Mouse (Mus musculus) thymus, postnatal 36 days (tissue): ENCODE data around the gene Ankle1.

Experiments
- DNase-seq, 2 experiments: peaks; one replicate each; pipeline ENCODE4 v3.0.0; 2022; ENCODE audit warnings: mixed read lengths in 2 of 2

Ankle1 gene

DNA sequence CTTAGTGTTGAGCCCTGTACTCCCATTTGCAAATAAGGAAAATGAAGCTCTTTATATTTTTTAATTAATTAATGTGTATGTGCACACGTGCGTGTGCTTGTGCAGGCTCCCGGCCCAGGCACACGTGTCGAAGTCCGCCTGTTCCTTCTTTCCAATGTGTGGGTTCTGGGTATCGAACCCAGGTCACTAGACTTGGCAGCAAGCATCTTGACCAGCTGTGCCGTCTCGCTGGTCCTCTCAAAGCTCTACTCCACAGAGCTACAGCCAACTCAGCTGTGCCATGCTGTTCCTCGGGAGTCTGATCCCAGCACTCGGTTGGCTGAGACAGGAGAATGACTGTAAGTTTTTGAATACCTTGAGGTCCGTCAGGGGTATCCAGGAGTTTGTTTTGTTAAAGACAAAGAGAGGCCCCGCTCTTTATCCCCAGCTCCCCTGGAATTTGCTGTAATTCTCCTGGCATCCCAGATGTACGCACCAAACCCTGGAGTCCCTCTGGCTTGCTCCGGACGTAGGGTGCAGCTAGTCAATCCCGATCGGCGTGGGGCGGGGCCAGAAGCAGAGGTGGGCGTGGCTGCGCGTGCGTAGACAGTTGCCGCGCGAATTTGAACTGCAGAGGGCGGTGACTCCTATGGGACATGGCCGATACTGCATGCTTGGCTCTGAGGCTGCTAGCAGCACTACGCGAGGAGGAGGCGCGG is at the start of gene Ankle1:
Gene Ankle1, plus strand, starts transcription at position 610 of the 698 bp plus-strand sequence.
- peak; percentile 96 to 98 for DNase-seq

DNA sequence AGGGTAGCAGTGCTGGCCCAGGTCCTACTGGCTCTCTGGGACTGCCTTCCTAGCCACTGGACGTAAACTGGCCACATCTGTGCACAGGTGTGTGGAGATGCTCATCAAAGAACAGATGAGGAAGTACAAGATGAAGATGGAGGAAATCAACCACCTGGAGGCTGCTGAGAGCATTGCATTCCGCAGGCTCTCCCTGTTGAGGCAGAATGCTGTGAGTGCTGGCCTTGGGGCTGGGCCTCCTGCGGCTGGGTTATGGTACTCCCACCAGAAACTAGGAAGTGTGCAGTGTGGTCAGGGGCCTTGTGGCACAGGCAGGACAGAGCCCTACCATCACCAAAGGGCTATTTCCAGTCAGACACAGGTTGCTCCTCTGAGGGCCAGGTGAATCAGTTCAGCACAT is 47.8 kb upstream of the Ankle1 start:
- DNase-seq, result no peak

DNA sequence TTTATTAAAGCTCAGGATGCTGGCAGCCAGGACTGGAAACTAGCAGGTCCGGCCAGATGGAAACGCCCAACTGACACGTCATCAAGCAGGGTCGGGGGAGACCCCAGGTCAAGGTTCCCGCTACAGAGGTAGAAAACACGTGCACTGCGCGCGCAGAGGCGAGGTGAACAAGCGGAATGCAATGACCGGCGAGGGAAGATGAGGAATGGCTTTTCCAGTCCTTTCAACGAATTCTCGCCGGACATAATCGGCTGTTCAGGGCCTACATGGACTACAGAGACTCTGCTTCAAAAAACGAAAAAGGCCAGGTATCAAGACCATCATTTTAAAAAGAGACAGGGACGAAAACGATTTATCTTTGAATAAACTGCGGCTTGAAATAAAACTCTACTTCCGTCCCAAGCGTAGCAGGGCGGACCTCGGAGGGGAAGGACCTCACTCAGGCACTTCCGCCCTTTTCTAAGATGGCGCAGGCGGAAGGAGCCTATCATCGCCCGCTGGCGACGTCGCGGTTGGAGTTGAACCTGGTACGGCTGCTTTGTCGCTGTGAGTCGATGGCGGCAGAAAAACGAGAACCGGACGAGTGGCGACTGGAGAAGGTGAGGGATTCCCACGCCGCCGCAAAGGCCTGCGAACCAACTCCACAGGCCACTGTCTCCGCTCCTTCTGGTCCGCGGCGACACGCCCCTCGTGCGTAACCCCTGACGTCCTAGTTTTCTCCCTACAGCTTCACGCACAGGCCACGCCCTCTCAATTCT is 38.9 kb upstream of the Ankle1 start, which contains the start of gene Use1:
Gene Use1, plus strand, starts transcription at position 78 of the 758 bp plus-strand sequence.
- DNase-seq, result peak; percentile 89 to 93

DNA sequence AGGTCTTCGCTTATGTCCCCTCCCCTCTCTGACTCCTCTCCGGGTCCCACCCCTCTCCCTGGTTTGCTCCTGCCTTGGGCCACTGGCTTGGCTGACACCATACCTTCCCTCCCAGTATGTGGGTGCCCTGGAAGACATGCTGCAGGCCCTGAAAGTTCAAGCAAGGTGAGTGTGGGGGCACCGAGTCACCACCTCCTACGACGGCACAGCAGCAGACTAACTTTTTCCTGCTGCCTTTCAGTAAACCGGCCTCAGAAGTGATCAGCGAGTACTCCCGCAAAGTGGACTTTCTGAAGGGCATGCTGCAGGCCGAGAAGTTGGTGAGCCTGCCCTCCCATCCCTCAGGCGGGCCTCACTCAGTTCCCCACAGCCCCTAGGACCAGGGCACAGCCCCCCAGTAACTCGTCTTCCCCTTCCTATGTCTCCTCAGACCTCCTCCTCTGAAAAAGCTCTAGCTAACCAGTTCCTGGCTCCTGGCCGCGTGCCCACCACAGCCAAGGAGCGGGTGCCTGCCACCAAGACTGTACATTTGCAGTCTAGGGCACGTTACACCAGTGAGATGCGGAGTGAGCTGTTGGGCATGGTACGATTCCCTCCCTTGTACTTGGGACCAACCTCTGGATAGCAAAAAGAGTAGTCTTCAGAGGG is 38.2 kb upstream of the Ankle1 start:
- peak in 1 of 2 experiments; percentile 28 for DNase-seq

DNA sequence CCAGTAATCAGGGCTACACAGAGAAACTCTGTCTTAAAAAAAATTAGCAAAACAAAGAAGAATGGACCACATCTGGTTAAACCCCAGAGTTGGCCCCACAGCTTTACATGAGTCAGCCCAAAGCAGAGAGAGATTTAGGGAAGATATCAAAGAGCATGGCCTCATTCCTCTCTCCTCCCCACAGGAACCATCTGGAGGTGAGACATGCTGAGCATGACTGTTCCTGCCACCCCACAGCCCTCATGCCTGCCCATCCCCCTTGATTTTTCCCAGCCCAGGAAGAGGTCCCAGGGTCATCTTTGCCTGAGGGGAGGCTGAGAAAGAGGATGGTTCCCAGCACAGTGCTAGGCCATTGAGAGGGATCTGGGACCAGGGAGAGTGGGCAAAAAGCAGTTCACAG is 37.4 kb upstream of the Ankle1 start:
- DNase-seq, result no peak

DNA sequence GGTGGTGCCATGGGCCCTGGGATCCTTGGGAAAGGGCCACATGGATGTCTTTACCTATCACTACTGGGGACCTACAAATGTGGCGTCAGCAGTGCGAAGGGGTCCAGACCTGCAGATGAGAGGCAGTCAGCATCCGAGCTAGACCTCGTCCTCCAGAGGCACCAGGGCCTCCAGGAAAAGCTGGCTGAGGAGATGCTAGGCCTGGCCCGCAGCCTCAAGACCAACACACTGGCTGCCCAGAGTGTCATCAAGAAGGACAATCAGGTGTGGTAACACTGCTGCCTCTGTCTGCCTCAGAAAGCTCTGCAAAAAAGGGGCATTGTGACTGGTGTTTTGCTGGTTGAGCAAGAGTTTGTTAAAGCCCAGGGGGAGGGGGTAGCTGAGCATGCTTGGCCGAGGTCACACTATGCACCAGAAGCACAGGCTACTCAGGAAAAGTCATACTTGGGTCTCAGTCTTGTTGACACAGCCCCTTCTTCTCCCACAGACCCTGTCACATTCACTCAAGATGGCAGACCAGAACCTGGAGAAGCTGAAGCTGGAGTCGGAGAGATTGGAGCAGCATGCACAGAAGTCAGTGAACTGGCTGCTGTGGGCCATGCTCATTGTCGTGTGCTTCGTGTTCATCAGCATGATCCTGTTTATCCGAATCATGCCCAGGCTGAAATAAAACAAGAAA is 36.6 kb upstream of the Ankle1 start:
- no peak for DNase-seq

DNA sequence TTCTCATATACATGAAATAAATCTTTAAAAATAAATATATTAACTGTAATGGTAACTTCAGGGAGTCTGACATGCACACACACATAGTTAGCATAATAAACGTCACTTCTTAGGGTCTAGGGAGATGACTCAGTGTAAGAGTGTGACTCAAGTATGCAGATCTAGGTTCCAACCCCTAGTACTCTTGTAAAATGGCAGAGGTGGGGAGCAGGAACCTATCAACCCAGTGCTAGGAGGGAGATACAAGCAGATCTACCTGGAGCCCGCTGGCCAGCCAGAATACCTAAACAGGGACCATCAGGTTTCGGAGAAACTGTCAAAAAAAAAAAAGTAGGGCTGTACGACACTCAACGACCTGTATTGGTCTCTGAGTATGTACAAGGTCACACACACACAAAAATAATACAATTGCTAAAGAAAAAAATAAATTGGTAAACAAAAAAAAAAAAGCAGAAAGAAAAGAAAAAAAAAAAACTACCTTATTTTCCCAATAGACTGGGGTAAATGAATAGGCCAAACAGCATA is 35.0 kb upstream of the Ankle1 start:
- DNase-seq, result no peak

DNA sequence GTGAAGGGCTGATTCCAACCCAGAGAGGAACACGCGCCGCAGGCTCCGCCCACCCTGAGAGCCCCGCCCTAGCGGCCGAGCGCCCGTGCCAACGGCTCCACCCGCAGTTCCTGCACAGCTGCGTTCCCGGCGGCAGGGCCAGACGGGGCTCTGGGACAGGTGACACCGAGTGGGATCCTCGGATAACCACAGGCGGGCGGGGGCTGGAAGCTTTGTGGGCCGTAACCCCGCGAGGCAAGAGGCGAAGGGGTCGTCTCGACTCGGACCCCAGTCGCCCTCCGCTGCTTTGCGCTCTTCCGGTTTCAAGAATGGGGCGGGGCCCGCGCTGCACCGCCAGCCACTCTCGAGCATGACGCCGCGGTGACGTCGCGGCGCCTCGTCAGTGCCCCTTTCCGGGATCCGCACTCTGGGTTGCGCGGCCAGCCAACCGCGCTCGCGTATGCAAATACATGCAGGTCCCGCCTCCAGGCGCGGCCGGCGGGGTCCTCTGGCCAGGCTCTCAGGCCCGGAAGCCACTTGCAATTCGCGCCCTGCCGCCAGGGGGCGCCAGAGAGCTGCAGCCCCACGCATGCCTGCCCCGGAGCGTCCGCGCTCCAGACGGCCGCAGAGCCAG is 34.5 kb upstream of the Ankle1 start, which contains the start of gene Ocel1:
Gene Ocel1, plus strand, starts transcription at position 63 of the 613 bp plus-strand sequence.
- peak; percentile 97 to 99 for DNase-seq

DNA sequence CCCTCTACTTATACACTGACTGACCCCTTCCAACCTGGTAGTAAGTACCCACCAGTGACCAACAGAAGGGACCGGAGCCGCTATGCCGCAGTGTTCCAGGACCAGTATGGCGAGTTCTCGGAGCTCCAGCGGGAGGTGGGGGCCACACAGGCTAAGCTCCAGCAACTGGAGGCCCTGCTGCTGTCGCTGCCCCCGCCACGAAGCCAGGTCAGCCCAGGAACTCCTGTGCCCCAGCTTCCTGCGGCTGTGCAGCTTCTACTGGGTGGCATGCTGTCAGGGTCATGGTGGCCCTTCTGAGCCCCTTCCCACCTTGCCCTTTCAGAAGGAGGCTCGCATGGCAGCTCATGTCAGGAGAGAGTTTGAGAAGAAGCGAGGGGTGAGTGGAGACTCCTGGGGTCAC is 33.4 kb upstream of the Ankle1 start:
- no peak for DNase-seq

DNA sequence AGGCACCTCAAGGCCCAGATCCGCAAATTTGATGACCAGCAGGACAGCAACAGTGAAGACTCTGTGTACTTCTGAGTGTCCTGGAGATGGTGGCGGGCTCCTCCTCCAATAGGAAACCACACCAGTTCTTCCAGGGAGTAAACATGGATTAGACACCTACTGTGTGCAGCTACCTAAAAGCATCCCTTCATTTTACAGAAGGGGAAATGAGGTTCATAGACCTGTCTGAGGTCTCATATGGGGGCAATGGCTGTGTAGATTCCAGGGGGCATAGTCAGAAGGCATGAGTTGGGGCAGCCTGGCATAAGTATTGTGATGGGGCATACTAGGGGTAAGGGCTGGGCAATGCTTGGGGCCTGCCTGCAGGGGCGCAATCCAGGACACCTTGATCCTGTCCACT is 32.8 kb upstream of the Ankle1 start:
- DNase-seq, result no peak

DNA sequence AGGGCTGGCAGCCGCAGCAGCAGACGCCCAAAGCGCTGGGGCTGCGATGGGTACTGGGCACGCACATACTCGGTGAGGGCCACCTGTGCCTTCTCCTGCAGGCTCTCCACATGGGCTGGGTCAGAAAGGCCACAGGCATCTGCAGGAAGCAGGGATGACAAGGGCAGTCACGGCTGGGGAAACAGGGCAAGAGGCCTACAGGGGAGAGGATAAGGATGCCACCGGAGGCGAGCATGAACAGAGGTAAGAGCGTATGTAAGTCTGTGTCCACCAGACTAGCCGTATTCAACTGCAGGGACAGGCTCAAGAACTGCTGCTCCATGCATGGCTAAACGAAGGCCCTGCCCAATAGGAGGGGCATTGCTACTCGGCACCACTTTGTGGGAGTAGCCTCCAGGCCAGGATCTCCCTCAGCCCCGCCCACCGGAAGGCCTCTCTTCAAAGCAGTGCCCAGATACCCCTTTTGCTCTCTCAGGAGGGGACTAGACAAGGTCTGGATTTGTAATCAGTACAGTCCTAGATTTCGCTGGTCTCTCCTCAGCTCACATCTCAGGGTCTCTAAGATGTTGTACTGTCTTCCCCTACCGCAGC is 31.1 kb upstream of the Ankle1 start:
- no peak for DNase-seq

DNA sequence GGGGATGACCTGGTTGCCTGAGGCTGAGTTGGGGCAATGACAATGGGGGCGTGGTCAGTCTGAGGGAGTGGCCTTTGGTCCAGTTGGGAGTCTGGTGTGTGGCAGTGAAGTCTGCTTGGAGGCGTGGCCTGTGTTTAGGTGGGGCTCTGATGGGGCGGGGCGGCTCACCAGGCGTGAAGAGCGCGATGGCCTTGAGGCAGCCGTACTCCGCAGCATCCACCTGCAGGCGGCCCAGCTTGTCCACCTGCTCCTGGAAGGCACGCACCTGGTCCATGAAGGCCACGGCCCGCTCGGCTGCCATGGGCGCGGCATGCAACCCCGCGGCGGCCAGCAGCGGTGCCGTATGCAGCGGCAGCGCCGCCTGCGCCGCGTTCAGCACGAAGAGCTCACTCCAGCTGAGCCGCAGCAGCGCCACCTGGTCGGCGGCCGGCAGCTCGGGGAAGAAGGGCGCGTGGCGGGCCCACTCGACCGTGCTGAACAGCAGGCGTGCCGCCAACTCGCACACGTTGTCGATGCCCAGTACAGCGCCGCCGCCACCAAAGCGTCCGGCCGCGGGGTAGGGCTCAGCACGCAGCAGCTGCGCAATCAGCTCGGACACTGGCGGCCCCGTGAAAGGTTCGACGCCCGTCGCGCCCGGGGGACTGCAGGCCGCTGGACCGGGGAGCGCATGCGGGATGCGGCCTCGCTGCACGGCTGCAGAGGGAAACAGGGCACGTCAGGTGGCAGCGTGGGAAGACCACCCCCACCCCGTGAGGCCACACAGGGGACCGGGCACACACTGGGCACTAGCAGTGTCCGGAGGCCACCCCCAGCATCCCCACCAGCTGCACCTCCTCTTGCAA is 30.0 kb upstream of the Ankle1 start:
- DNase-seq, result peak; percentile 48 to 65

DNA sequence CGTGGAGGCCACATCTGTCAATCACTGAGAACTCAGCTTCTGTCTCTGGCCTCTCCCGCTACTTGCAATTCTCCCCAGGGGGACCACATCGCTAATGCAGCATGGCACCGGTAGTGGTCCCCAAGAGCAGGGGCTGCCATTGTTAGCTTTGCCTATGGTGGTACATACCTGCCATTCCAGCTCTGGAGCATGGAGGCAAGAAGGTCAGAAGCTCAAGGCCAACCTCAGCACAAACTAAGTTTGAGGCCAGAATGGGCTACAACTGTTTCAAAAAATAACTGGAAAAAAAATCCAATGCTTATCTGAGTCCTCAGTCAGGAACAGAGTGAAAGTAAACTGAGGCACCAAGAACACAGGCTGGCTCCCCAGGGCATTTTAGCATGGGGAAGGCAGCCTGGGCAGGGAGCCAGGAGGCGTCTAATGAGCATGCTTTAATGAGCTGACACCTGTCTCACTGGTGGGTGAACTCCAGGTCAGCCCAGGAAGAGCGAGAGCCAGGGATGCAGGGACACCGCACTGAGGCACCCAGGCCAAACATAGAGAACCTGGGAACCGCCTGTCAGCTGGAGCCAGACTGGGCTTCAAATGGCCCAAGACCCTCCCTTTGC is 29.3 kb upstream of the Ankle1 start:
- no peak for DNase-seq

DNA sequence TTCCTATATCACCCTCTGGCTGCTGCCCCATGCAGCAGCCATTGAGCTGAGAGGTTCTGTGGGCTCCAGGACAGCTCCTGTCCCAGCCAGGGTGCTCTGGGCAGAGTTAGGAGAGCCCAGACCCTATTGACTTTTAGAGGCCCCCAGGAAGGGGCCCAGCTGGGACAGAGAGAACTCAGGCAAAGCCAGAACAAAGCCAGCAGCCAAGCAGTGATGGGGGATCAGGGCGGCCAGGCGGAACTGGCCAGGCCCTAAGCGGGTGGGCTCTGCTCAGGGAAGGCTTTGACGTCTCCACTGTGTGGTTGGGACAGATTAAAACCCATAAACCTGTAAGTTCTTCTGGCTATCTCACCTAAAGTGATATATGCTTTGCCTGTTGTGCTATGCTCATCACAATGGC is 26.8 kb upstream of the Ankle1 start:
- DNase-seq, result no peak

DNA sequence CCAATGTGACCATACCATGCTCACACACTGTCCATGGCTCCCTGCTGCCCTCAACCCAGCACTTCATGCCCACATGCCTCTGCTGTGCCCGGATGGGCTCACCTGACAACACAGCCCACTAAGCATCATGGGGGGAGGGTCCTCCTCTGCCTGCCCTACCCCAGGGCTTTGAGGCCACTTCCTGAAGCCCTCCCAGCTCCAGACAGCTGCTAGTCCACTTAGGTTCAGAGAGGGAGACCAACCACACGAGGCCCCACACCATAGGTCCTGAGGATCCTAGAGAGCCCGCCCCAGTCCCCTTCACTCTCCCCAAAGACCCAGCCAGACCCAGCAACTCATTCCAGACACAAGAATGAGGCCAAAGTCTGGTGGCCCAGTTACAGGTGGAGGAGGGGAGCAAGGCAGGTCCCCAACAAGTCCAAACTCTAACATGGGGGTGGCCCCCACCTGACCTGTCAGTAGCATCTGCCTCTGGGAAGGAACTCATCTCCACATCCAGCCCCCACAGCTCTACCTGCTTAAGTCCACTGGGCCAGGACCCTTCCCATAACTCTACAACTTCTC is 26.2 kb upstream of the Ankle1 start:
- no peak for DNase-seq

DNA sequence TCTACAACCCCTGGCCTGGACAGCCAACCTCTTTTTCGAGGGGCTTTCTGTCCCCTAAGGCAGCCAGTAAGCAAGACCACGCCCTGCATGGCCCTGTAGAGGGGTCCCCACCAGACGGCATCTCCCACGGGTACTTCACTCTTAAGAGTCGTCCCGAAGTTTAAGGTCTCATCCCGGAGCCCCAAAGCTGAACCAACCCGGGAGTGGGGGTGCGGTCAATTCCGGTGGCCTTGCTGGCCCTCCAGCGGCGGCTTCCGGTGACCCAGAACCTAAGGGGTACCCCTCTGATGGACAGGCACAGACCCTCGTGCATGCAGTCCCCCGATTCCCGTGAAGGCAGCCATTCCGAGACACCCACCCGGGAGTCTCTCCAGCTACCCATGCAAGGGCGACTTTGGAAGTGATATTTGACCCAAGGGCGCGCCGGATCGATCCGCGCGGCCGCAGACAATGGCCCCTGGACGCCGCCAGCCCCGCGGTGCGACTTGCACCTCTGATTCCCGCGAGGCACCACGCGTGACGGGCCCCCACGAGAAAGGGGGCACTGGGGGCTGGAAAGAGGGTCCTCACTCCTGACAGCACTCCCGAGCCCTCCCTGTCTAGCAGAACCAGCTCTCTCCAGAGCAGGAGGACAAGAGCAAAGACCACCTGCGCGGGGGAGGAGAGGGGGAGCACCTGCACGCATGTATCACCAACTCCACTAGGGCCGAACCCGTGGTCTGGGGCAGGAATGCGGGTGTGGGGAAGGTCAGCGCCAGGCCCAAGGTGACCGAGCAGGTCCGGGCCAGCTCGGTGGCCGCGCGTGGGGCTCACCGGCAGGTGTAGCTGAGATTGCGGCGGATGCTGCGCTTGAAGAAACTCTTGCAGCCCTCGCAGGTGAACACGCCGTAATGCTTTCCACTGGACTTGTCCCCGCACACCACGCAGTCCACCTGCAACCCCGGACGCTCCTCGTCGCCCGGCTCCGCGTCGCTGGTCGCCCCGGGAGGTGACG is 25.3 kb upstream of the Ankle1 start:
- no peak for DNase-seq

DNA sequence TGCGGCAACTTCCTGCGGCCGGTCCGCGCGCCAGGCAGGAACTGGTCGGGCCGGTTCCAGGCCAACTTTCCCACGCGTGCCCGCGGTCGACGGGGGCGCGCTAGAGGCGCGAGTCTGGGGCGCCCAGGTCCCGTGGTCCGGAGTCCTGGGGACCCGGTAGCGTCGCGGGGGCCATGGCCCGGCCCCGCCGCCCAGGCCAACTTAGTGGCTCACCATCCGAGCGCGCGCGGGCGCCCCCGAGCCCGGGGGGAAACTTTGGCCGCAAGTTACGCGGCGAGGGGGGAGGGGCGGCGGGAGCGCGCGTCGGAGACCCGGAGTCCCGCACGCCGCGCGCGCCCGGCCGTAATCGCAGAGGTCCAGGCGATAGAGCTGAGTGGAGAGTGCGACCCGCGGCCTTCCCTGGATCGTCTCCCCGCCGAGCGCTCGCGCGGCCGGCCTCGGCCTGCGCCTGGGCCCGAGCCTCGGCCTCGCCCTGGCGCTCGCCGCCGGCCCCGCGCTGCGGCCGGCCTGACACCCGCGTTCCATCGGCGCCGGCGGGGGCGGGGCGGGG is 24.3 kb upstream of the Ankle1 start, which contains the start of gene Nr2f6:
Gene Nr2f6, minus strand, starts transcription at position 540 of the 550 bp plus-strand sequence.
- DNase-seq, result peak; percentile 33 to 53
